8 mouse cellular contexts compared by ENCODE assay signal in the genomic region with DNA sequence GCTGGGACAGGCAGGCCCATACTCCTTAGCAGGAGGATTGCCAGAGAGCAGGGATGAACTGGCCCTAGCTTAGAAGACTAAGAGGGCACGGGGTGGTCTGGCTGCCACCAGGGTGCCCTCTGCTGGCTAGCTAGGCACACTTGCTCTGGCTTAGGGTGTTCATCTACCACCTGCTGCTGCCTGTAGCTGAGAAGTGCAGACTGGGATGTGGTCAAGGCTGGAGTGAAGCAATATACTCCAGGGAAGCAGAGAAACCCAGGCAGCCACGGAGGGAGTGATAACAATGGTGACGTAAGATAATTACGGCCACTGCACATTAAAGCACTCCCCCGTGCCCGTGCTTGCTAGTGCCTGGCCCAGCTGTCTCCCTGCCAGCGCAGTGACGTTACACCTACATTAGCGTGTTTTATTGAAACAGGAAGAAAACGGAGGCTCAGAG. TPM values are rescaled to one million over a fixed set of nuclear protein-coding genes. Genes with fewer than 3 reads are reported as not detected.
DNase-seq lines count a peak whose midpoint lies in the region; ATAC-seq and TF ChIP-seq lines count a peak whose summit lies in the region.

No protein-coding gene starts in this region.

- H3K4me1 ChIP-seq in forebrain, embryonic 14.5 days (ENCODE audit: control insufficient read depth, insufficient read depth, low read length) = peaks cover 22% of the 10 kb centered on the region
- H3K4me1 ChIP-seq in forebrain, embryonic 11.5 days (replicated peaks; ENCODE audit: control insufficient read depth, insufficient read depth, low read length) = peaks cover 6% of the 10 kb centered on the region
- H3K4me1 ChIP-seq in CH12.LX (ENCODE audit: control insufficient read depth in 1 of 2, insufficient read depth in 2 of 2) = peaks cover 28 to 29% of the 10 kb centered on the region in 2 experiments
- no peaks in the 10 kb centered on the region for H3K4me1 ChIP-seq in embryonic fibroblast, embryonic 13.5 days (ENCODE audit: control insufficient read depth, insufficient read depth, low read length)
- peaks cover 14% of the 10 kb centered on the region for H3K4me1 ChIP-seq in hindbrain, postnatal 0 days (ENCODE audit: insufficient read depth, low read length)

- TF ChIP-seq POLR2A in CH12.LX (IDR thresholded peaks at IDR 0.05; ENCODE audit: low read depth, low read length) = no peak
- no peak for TF ChIP-seq POLR2A in embryonic fibroblast, embryonic 13.5 days (IDR thresholded peaks at IDR 0.05; ENCODE audit: low read depth, low read length)

- no peak for TF ChIP-seq EP300 in CH12.LX (IDR thresholded peaks at IDR 0.05; ENCODE audit: low read length)

- H3K79me2 ChIP-seq in CH12.LX (replicated peaks; ENCODE audit: control insufficient read depth, extremely low read depth, insufficient read depth, poor library complexity, severe bottlenecking) = no peaks in the 10 kb centered on the region

- no peak overlapping the region for H3K9ac ChIP-seq in forebrain, embryonic 14.5 days (ENCODE audit: low read length)
- H3K9ac ChIP-seq in forebrain, embryonic 11.5 days (ENCODE audit: low read length) = no peak overlapping the region
- H3K9ac ChIP-seq in CH12.LX (ENCODE audit: insufficient read depth, low read depth) = no peak overlapping the region
- H3K9ac ChIP-seq in hindbrain, postnatal 0 days (replicated peaks; ENCODE audit: low read length) = no peak overlapping the region

- peak; percentile 24 for DNase-seq in forebrain, embryonic 14.5 days (ENCODE audit: low spot score)
- no peak for DNase-seq in forebrain, embryonic 11.5 days (ENCODE audit: low spot score)
- no peak for DNase-seq in CH12.LX (ENCODE audit: extremely low read depth)
- peak; percentile 65 for DNase-seq in hindbrain, postnatal 0 days (ENCODE audit: low spot score)
- DNase-seq in layer of hippocampus, postnatal 36 days = no peak

- peak in 1 of 2 experiments; percentile 66; a peak in 2 of 4 replicates for TF ChIP-seq CTCF in CH12.LX (conservative IDR thresholded peaks at IDR 0.05 in 1 of 2, IDR thresholded peaks at IDR 0.05 in 1 of 2; ENCODE audit: low read depth in 2 of 2, low read length in 2 of 2)
- TF ChIP-seq CTCF in embryonic fibroblast, embryonic 13.5 days (IDR thresholded peaks at IDR 0.05; ENCODE audit: borderline replicate concordance, insufficient read depth, low read length) = peak; percentile 69; the same call in 1 of the 2 replicates
- peak; percentile 75 for TF ChIP-seq CTCF in hindbrain, postnatal 0 days (IDR thresholded peaks at IDR 0.05; ENCODE audit: low read depth)

- no peaks in the 10 kb centered on the region for H3K36me3 ChIP-seq in forebrain, embryonic 14.5 days (ENCODE audit: control insufficient read depth, insufficient read depth, low read length)
- no peaks in the 10 kb centered on the region for H3K36me3 ChIP-seq in forebrain, embryonic 11.5 days (ENCODE audit: control insufficient read depth, insufficient read depth, low read length)
- no peaks in the 10 kb centered on the region for H3K36me3 ChIP-seq in CH12.LX (replicated peaks in 1 of 2; ENCODE audit: control insufficient read depth in 1 of 2, insufficient read depth in 1 of 2, low read length in 1 of 2)
- H3K36me3 ChIP-seq in hindbrain, postnatal 0 days (ENCODE audit: insufficient read depth, low read length) = no peaks in the 10 kb centered on the region

- H3K9me3 ChIP-seq in forebrain, embryonic 14.5 days (replicated peaks; ENCODE audit: control insufficient read depth, low read length) = no peaks in the 10 kb centered on the region
- no peaks in the 10 kb centered on the region for H3K9me3 ChIP-seq in forebrain, embryonic 11.5 days (ENCODE audit: control insufficient read depth, low read length)
- H3K9me3 ChIP-seq in CH12.LX (replicated peaks; ENCODE audit: low read length) = peaks cover 9% of the 10 kb centered on the region
- H3K9me3 ChIP-seq in hindbrain, postnatal 0 days (ENCODE audit: low read length) = no peaks in the 10 kb centered on the region

- H3K27me3 ChIP-seq in forebrain, embryonic 14.5 days (replicated peaks; ENCODE audit: control insufficient read depth, insufficient read depth, low read length) = peaks cover 18% of the 10 kb centered on the region
- peaks cover 21% of the 10 kb centered on the region for H3K27me3 ChIP-seq in forebrain, embryonic 11.5 days (ENCODE audit: control insufficient read depth, insufficient read depth, low read length)
- H3K27me3 ChIP-seq in CH12.LX (replicated peaks) = peaks cover 80% of the 10 kb centered on the region
- peaks cover 5% of the 10 kb centered on the region; the same call in 1 of the 2 replicates for H3K27me3 ChIP-seq in hindbrain, postnatal 0 days (ENCODE audit: insufficient read depth, low read length)

- H3K27ac ChIP-seq in forebrain, embryonic 14.5 days (ENCODE audit: low read depth, low read length) = no peak overlapping the region
- H3K27ac ChIP-seq in forebrain, embryonic 11.5 days (ENCODE audit: low read depth, low read length) = no peak overlapping the region
- H3K27ac ChIP-seq in CH12.LX (ENCODE audit: insufficient read depth, low read depth) = no peak overlapping the region
- no peak overlapping the region for H3K27ac ChIP-seq in embryonic fibroblast, embryonic 13.5 days (ENCODE audit: insufficient read depth, low read length)
- no peak overlapping the region for H3K27ac ChIP-seq in hindbrain, postnatal 0 days

- ATAC-seq in forebrain, embryonic 14.5 days = peak; percentile 44; the same call in 1 of the 2 replicates
- ATAC-seq in forebrain, embryonic 11.5 days (replicated peaks; ENCODE audit: low FRiP score) = no peak
- peak; percentile 54; the same call in 1 of the 2 replicates for ATAC-seq in hindbrain, postnatal 0 days
- ATAC-seq in monocyte, adult 5-6 weeks (replicated peaks; ENCODE audit: insufficient number of reproducible peaks, low FRiP score, low TSS enrichment, poor library complexity, severe bottlenecking) = peak; percentile 67
- no peak for ATAC-seq in activated CD4-positive, CD25-positive, alpha-beta regulatory T cell, adult 4 months

- in situ Hi-C loops in CH12.LX (cut with MboI; ENCODE audit: low pct_ligation_motif_present, low pct_unique_long_range_greater_than_20kb, low sequenced_read_pairs) = loop anchor here (10.0 kb wide), 1 partner anchor 51 kb away; no protein-coding TSS in a partner anchor

- H3K4me3 ChIP-seq in forebrain, embryonic 14.5 days (ENCODE audit: low read depth, low read length) = no peak overlapping the region
- H3K4me3 ChIP-seq in forebrain, embryonic 11.5 days (ENCODE audit: low read depth, low read length) = no peak overlapping the region
- peak overlapping the region in 1 of 3 experiments; percentile 4 for H3K4me3 ChIP-seq in CH12.LX (replicated peaks in 1 of 3; ENCODE audit: low read depth in 2 of 3, low read length in 2 of 3, poor library complexity in 1 of 3)
- H3K4me3 ChIP-seq in embryonic fibroblast, embryonic 13.5 days (ENCODE audit: insufficient read depth, low read length) = no peak overlapping the region
- H3K4me3 ChIP-seq in hindbrain, postnatal 0 days (ENCODE audit: low read length) = no peak overlapping the region

- dilution Hi-C loops in CH12.LX (cut with MboI; ENCODE audit: extremely low pct_ligation_motif_present, extremely low pct_unique_long_range_greater_than_20kb, low sequenced_read_pairs) = no loop called here

- 0 out of 2 replicates have a peak overlapping the region, but pooled peaks have one; percentile 6 for H3K4me2 ChIP-seq in forebrain, embryonic 14.5 days (ENCODE audit: low read length)
- H3K4me2 ChIP-seq in forebrain, embryonic 11.5 days (ENCODE audit: low read depth, low read length, severe bottlenecking) = no peak overlapping the region
- no peak overlapping the region for H3K4me2 ChIP-seq in CH12.LX (ENCODE audit: insufficient read depth, low read depth, poor library complexity, severe bottlenecking)
- H3K4me2 ChIP-seq in hindbrain, postnatal 0 days (ENCODE audit: low read depth, low read length) = no peak overlapping the region

- peak; percentile 27 for TF ChIP-seq RAD21 in CH12.LX (IDR thresholded peaks at IDR 0.05; ENCODE audit: low read depth, low read length)

- WGBS in forebrain, embryonic 14.5 days = 33% methylated on average over 10 of the region's 10 CpGs
- 44% methylated on average over 10 of the region's 10 CpGs for WGBS in forebrain, embryonic 11.5 days
- 34% methylated on average over 10 of the region's 10 CpGs for WGBS in hindbrain, postnatal 0 days

TF ChIP-seq in CH12.LX, 34 proteins besides CTCF, POLR2A, EP300 and RAD21:
- TF ChIP-seq GABPA (IDR thresholded peaks at IDR 0.05; ENCODE audit: insufficient replicate concordance, low read depth, low read length) (no peak), ZKSCAN1 (IDR thresholded peaks at IDR 0.05; ENCODE audit: borderline replicate concordance, low read depth, low read length) (no peak), MXI1 (IDR thresholded peaks at IDR 0.05; ENCODE audit: low read depth, low read length) (no peak), POLR2AphosphoS2 (IDR thresholded peaks at IDR 0.05; ENCODE audit: low read depth, low read length) (no peak), MYC (IDR thresholded peaks at IDR 0.05; ENCODE audit: low read depth, low read length) (no peak), BHLHE40 (IDR thresholded peaks at IDR 0.05; ENCODE audit: low read depth, low read length) (no peak), SMC3 (IDR thresholded peaks at IDR 0.05; ENCODE audit: low read depth, low read length) (peak; percentile 50), MAFK (IDR thresholded peaks at IDR 0.05; ENCODE audit: insufficient replicate concordance, low read length) (no peak)

RNA-seq across cellular contexts. Expression of gene Ntng2, which starts 7.4 kb away (rescaled TPM):
- polyA plus RNA-seq in forebrain, embryonic 14.5 days (2014; fragmentation: Nextera tagmentation; extraction: Ambion mirVana) = 6.6 and 8.8 TPM in 2 replicates
- polyA plus RNA-seq in forebrain, embryonic 11.5 days (2014; fragmentation: Nextera tagmentation; extraction: Ambion mirVana) = 1.6 and 2.4 TPM in 2 replicates
- total RNA-seq in CH12.LX (2012; rRNA removed) (1.3 and 3.8 TPM in 2 replicates), CH12.LX (2014; rRNA removed) (not detected in 2 replicates)
- polyA plus RNA-seq in CH12.LX (2012; ENCODE audit: insufficient read length, low read depth) = 0.50 and 0.53 TPM in 2 replicates
- polyA plus RNA-seq in embryonic fibroblast, embryonic 13.5 days (2011; ENCODE audit: insufficient read length, low read depth, missing spikeins) = 1.5 TPM in 2 replicates
- total RNA-seq in hindbrain, postnatal 0 days (2014; rRNA removed) = 30.3 and 34.5 TPM in 2 replicates
- 3.4 and 4.6 TPM in 2 replicates for polyA plus RNA-seq in hindbrain, postnatal 0 days (2015; fragmentation: Nextera tagmentation; extraction: Ambion mirVana)
- 7.1 to 27.7 TPM (median 7.5 TPM) in 3 replicates for total RNA-seq in monocyte, adult 5-6 weeks (2017)
- 1 to 10 TPM; 3.8 to 5.7 TPM for polyA plus RNA-seq in activated CD4-positive, CD25-positive, alpha-beta regulatory T cell, adult 4 months (2017; shearing (Covaris generic))
- total RNA-seq in layer of hippocampus, postnatal 36 days (2021) = 100 to 1,000 TPM; 100 to 101 TPM

Comparison
In these comparisons a context has a peak if more than half of its experiments do, and no peak if none do; other contexts are left out.
1. ATAC-seq: peak in forebrain, embryonic 14.5 days (single experiment), hindbrain, postnatal 0 days (single experiment) and monocyte, adult 5-6 weeks (single experiment); none in forebrain, embryonic 11.5 days (single experiment) and activated CD4-positive, CD25-positive, alpha-beta regulatory T cell, adult 4 months (single experiment).
2. DNase-seq: peak in forebrain, embryonic 14.5 days (single experiment) and hindbrain, postnatal 0 days (single experiment); none in forebrain, embryonic 11.5 days (single experiment), CH12.LX (single experiment) and layer of hippocampus, postnatal 36 days (0 of 2).